In genomic region chr10:127346173-127346572, GRCm38 (mm10) we compare ENCODE assay signal across 26 mouse cellular contexts. TPM values are rescaled to one million over a fixed set of nuclear protein-coding genes. Genes with fewer than 3 reads are reported as not detected.
DNase-seq lines count a peak whose midpoint lies in the region; ATAC-seq and TF ChIP-seq lines count a peak whose summit lies in the region.
"Had no signal": no experiment of that assay in that cellular context is flagged by ENCODE, and none has a peak within 500 bp of the region (broad histone marks: within the 10 kb centered on the region; RNA-seq: fewer than 3 reads in every experiment).

No protein-coding gene starts in this region.

- H3K4me2 ChIP-seq in lung, embryonic 14.5 days = no peak overlapping the region

- 65% methylated on average over 3 of the region's 3 CpGs for WGBS in lung, embryonic 14.5 days

- peaks cover 4% of the 10 kb centered on the region; the same call in 1 of the 2 replicates for H3K27me3 ChIP-seq in lung, embryonic 14.5 days (ENCODE audit: insufficient read depth, low read length)
- H3K27me3 ChIP-seq: Patski had no signal

- peak; percentile 55 for DNase-seq in heart, adult 11 months
- no peak for DNase-seq in heart, adult 18-20 months
- peak; percentile 59 for DNase-seq in lung, embryonic 14.5 days
- DNase-seq in lung, postnatal 10 days = no peak
- DNase-seq in NIH3T3 (ENCODE audit: low read depth) = peak; percentile 46
- no peak for DNase-seq in adipocyte (ENCODE audit: low spot score)
- DNase-seq: adrenal gland, adult 2 months; adrenal gland, adult 8-10 months; adrenal gland, postnatal 10 days; adrenal gland, postnatal 14 days; adrenal gland, postnatal 25 days; adrenal gland, postnatal 36 days; B cell, adult 2 months; cerebellum, adult 11 months; cerebellum, adult 11-12 months; cerebellum, adult 18-20 months; cerebellum, adult 2 months; cerebellum, adult 8-10 months had no signal

- TF ChIP-seq CTCF in lung, embryonic 14.5 days (IDR thresholded peaks at IDR 0.05; ENCODE audit: low read depth) = no peak

- H3K9me3 ChIP-seq in lung, embryonic 14.5 days (ENCODE audit: low read depth, low read length) = no peaks in the 10 kb centered on the region

- H3K4me1 ChIP-seq in lung, embryonic 14.5 days (ENCODE audit: insufficient read depth) = no peaks in the 10 kb centered on the region

- H3K36me3 ChIP-seq in lung, embryonic 14.5 days (ENCODE audit: insufficient read depth) = no peaks in the 10 kb centered on the region
- H3K36me3 ChIP-seq: G1E had no signal

- no peak overlapping the region for H3K4me3 ChIP-seq in lung, embryonic 14.5 days (ENCODE audit: low read depth, low read length)

- H3K9ac ChIP-seq in lung, embryonic 14.5 days = no peak overlapping the region

- no peak overlapping the region for H3K27ac ChIP-seq in lung, embryonic 14.5 days (ENCODE audit: low read depth)

- no peak for ATAC-seq in lung, embryonic 14.5 days (ENCODE audit: insufficient read depth)
- ATAC-seq: activated CD4-positive, CD25-positive, alpha-beta regulatory T cell, adult 4 months; CD4-positive, CD25-positive, alpha-beta regulatory T cell, adult 4 months; Patski had no signal

RNA-seq across cellular contexts. Expression of gene Gli1, which starts 4.4 kb away (rescaled TPM):
- under 1 TPM; 0.82 to 0.87 TPM for total RNA-seq in heart, adult 18-20 months (2021)
- polyA plus RNA-seq in lung, embryonic 14.5 days (2014; fragmentation: Nextera tagmentation; extraction: Ambion mirVana) = 14.7 and 16.9 TPM in 2 replicates

RNA-seq across cellular contexts. Expression of gene Inhbe, which starts 8.0 kb away (rescaled TPM):
- not detected for total RNA-seq in heart, adult 18-20 months (2021)
- polyA plus RNA-seq in lung, embryonic 14.5 days (2014; fragmentation: Nextera tagmentation; extraction: Ambion mirVana) = 0.04 TPM in 1 of 2 replicates, not detected in the other
- total RNA-seq: adrenal gland, adult 18-20 months; adrenal gland, adult 2 months; adrenal gland, postnatal 25 days; adrenal gland, postnatal 36 days; MEL had no signal
- polyA plus RNA-seq: brain, embryonic 14.5 days; C2C12; CD4-positive, CD25-positive, alpha-beta regulatory T cell, adult 4 months; cerebellum, adult 2 months had no signal

RNA-seq across cellular contexts. Expression of gene Inhbc, which starts 24.1 kb away (rescaled TPM):
- total RNA-seq in heart, adult 18-20 months (2021) = not detected
- polyA plus RNA-seq in lung, embryonic 14.5 days (2014; fragmentation: Nextera tagmentation; extraction: Ambion mirVana) = not detected in 2 replicates
- total RNA-seq: adrenal gland, adult 18-20 months; adrenal gland, adult 8-10 months; adrenal gland, postnatal 25 days; adrenal gland, postnatal 36 days; MEL had no signal
- polyA plus RNA-seq: activated CD4-positive, CD25-positive, alpha-beta regulatory T cell, adult 4 months; brain, embryonic 14.5 days; C2C12; CD4-positive, CD25-positive, alpha-beta regulatory T cell, adult 4 months; cerebellum, adult 2 months; G1E; Patski had no signal

RNA-seq across cellular contexts. Expression of gene Arhgap9, which starts 24.4 kb away (rescaled TPM):
- 1 to 10 TPM; 4.0 to 5.4 TPM for total RNA-seq in heart, adult 18-20 months (2021)
- 3.2 and 4.2 TPM in 2 replicates for polyA plus RNA-seq in lung, embryonic 14.5 days (2014; fragmentation: Nextera tagmentation; extraction: Ambion mirVana)
- polyA plus RNA-seq: Patski had no signal

RNA-seq across cellular contexts. Expression of gene R3hdm2, which starts 34.0 kb away (rescaled TPM):
- total RNA-seq in heart, adult 18-20 months (2021) = 100 to 1,000 TPM; 146 to 169 TPM
- polyA plus RNA-seq in lung, embryonic 14.5 days (2014; fragmentation: Nextera tagmentation; extraction: Ambion mirVana) = 31.9 and 33.8 TPM in 2 replicates

Comparison
In these comparisons a context has a peak if more than half of its experiments do, and no peak if none do; other contexts are left out.
1. DNase-seq: peak in heart, adult 11 months (single experiment), lung, embryonic 14.5 days (single experiment) and NIH3T3 (single experiment); none in heart, adult 18-20 months (0 of 2), lung, postnatal 10 days (single experiment) and adipocyte (single experiment).